Mouse (Mus musculus) CD4-positive naive resting alpha-beta T cell, adult 76 days (primary cell): ENCODE data around the gene Olfr297. TPM values are rescaled to one million over a fixed set of nuclear protein-coding genes. Genes with fewer than 3 reads are reported as not detected.

Experiments
- total RNA-seq: library from RNA; stranded (reverse); gene quantifications from one replicate; pipeline ENCODE4 v1.2.4, GENCODE M21; 2023

Gene Olfr297
- total RNA-seq, result not detected

DNA sequence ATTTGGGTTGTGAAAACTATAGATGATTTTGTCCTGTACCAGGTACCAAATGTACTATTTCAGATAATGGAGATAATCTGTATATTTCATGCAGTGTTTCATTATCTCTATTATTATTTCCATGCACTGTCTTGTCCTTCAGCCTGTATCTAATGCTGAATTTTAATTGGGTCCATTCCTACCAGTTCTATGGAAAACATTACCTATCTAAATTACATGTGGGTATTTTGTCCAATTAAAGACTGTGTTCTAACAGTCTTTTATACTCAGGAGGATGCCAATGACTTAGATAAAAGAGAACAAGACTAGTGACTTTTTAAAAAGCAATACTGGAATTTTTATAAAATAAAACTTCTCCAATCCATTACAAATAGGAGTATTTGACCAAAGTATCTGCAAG, at the start of gene Olfr297:
Gene Olfr297 (plus strand): TSS at position 301 of the 400 bp plus-strand sequence.

DNA sequence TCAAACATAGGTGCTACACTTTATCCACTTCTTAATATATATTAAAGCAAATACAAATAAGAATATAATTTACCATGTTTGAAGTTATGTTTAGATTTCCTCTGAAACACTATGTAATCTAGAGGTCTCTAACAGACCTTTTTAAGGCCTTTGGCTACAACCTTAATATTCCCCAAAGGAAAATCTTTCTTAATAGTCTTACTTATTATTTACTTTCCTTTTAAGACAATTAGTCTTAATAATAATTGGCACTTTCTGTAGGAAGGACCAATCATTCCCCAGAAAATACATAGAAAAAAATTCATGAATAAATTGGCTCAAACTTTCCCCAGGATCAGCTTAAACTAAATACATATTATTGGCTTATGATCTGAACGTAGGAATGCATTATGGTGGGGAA, 27.4 kb upstream of the Olfr297 start, which contains the start of gene Olfr298:
Gene Olfr298 (minus strand): TSS at position 101 of the 400 bp plus-strand sequence.

Other genes with a start within 250 kb of the Olfr297 start
- not detected for gene Olfr310, start 242.8 kb upstream of the Olfr297 start, total RNA-seq
- gene Olfr309, start 206.3 kb upstream of the Olfr297 start, total RNA-seq, result not detected
- not detected for gene Olfr308, start 194.3 kb upstream of the Olfr297 start, total RNA-seq
- gene Olfr307, start 182.4 kb upstream of the Olfr297 start, total RNA-seq, result not detected
- gene Olfr305, start 153.0 kb upstream of the Olfr297 start, total RNA-seq, result not detected
- not detected for gene Olfr304, start 133.3 kb upstream of the Olfr297 start, total RNA-seq
- gene Olfr303, start 122.2 kb upstream of the Olfr297 start, total RNA-seq, result not detected
- not detected for gene Olfr301, start 116.1 kb upstream of the Olfr297 start, total RNA-seq
- gene Olfr299, start 60.0 kb upstream of the Olfr297 start, total RNA-seq, result not detected
- gene Olfr298, start 27.5 kb upstream of the Olfr297 start, total RNA-seq, result not detected
- not detected for gene Olfr295, start 63.9 kb downstream of the Olfr297 start, total RNA-seq
- gene Olfr294, start 96.7 kb downstream of the Olfr297 start, total RNA-seq, result not detected
- not detected for gene Olfr293, start 129.1 kb downstream of the Olfr297 start, total RNA-seq
- gene Olfr292, start 168.4 kb downstream of the Olfr297 start, total RNA-seq, result not detected